Mouse (Mus musculus) megakaryocyte, embryonic 14.5 days (primary cell): ENCODE measurements around the gene Itpr1.

Source experiments
- FLI1 ChIP-seq: IDR thresholded peaks from 2 replicates; pipeline ENCODE4 v1.6.1; 2012; ENCODE audit warnings: low read length, inconsistent platforms, mixed read lengths
- GATA1 ChIP-seq: IDR thresholded peaks from 3 replicates; pipeline ENCODE4 v1.6.1; 2012; ENCODE audit warnings: mixed read lengths, low read length, inconsistent platforms, borderline replicate concordance

DNA sequence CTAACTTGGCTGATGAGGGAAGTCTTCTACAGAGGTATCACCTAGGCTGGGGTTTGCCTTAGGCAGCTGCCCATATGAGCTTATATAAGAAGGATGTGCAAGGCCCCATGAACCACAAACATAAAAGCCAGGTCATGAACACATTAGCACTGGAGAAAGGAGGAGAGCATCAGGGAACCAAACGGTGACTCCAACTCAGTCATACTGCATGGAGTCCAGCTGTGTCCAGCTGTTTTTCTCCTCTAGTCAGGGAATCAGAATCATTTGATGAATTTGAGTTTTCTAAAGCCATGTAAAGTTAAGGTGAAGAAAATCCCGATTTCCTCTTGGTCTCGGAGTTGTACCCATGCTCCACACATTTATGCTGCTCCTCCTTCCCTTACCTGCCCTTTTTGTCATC, 69.7 kb downstream of the Itpr1 start:
- no peak for TF ChIP-seq GATA1
- TF ChIP-seq FLI1: no peak
